Mouse (Mus musculus) hindbrain, embryonic 11.5 days (tissue): ENCODE data around the gene Rap1b. TPM values are rescaled to one million over a fixed set of nuclear protein-coding genes. Genes with fewer than 3 reads are reported as not detected.

ENCODE experiments used
- ATAC-seq: fragments of 200-750 bp; cut with Nextera tagmentation; 2 replicates; pipeline ENCODE4 v1.8.0; 2017; ENCODE audit warnings: mild to moderate bottlenecking, moderate TSS enrichment, moderate library complexity; ENCODE audit not compliant: low FRiP score
- DNase-seq: peaks from one replicate; pipeline ENCODE4 v3.0.0-alpha.2; 2015; ENCODE audit warnings: low spot score
- H3K27ac ChIP-seq: fragments of 300-500 bp; sonication (generic); 2 replicates; pipeline ENCODE4 v1.5.1; 2014; ENCODE audit warnings: mild to moderate bottlenecking, low read depth, low read length
- H3K27me3 ChIP-seq: fragments of 300-500 bp; sonication (generic); 2 replicates; pipeline ENCODE4 v1.6.1; 2014; ENCODE audit warnings: mild to moderate bottlenecking, low read length, moderate library complexity, mixed read lengths; ENCODE audit not compliant: control insufficient read depth, insufficient read depth
- H3K36me3 ChIP-seq: fragments of 300-500 bp; sonication (generic); 2 replicates; pipeline ENCODE4 v1.6.1; 2014; ENCODE audit warnings: mild to moderate bottlenecking, low read length, moderate library complexity, mixed read lengths; ENCODE audit not compliant: control insufficient read depth, insufficient read depth
- H3K4me1 ChIP-seq: fragments of 300-500 bp; sonication (generic); replicated peaks from 2 replicates; pipeline ENCODE4 v1.6.1; 2014; ENCODE audit warnings: low read length, mixed read lengths; ENCODE audit not compliant: control insufficient read depth, insufficient read depth
- H3K4me2 ChIP-seq: fragments of 300-500 bp; sonication (generic); replicated peaks from 2 replicates; pipeline ENCODE4 v1.6.1; 2014; ENCODE audit warnings: mild to moderate bottlenecking, low read depth, low read length
- H3K4me3 ChIP-seq: fragments of 300-500 bp; sonication (generic); 2 replicates; pipeline ENCODE4 v1.5.1; 2014; ENCODE audit warnings: low read depth, low read length
- H3K9ac ChIP-seq: fragments of 300-500 bp; sonication (generic); 2 replicates; pipeline ENCODE4 v1.6.1; 2014; ENCODE audit warnings: low read depth, low read length
- H3K9me3 ChIP-seq: fragments of 300-500 bp; sonication (generic); 2 replicates; pipeline ENCODE4 v1.6.1; 2016; ENCODE audit warnings: low read length; ENCODE audit not compliant: control insufficient read depth
- WGBS: fragments of 180-500 bp; shearing (Covaris S2); extraction: QIAGEN DNeasy Blood & Tissue Kit; methylation state at CpG from one replicate; pipeline ENCODE4 v1.1.7; 2014; 5-methylcytosine and 5-hydroxymethylcytosine counted together
- polyA plus RNA-seq: library from polyadenylated mRNA; unstranded; fragments of >200 nt; fragmentation: Nextera tagmentation; extraction: Ambion mirVana; gene quantifications from 2 replicates; pipeline ENCODE4 v1.2.1, GENCODE M21; 2014

Gene Rap1b
- polyA plus RNA-seq, 1 experiment from 2014 or later = 176 TPM

GRCm38 (mm10) chr10:117883438-117883837, 37.6 kb upstream of the Rap1b start:
- Histone ChIP-seq H3K9ac (no peak overlapping the region), H3K27me3 (no peaks in the 10 kb centered on the region), H3K4me3 (no peak overlapping the region), H3K36me3 (no peaks in the 10 kb centered on the region), H3K27ac (no peak overlapping the region), H3K4me2 (no peak overlapping the region), H3K9me3 (no peaks in the 10 kb centered on the region), H3K4me1 (no peaks in the 10 kb centered on the region)
- DNase-seq (no peak), ATAC-seq (no peak)
- WGBS = 91% methylated on average over 8 of the region's 8 CpGs

DNA sequence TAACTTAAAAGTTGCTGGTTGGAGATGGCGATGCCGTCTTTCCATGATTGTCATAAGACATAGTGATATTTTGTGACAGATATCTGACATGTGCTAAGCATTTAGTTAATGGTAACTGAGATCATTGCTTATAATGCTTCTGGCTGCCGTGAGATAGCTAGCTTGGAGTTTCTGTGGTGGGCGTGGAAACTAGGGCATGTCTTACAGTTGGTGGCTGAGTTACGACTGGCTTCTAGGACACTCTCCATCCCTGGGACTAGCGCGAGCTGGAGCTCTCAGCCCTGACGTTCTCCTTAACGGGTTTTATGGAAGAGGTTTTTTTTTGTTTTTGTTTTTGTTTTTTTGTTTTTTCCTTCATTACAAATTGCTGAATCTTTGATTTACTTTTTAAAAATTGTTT, 32.8 kb upstream of the Rap1b start:
- Histone ChIP-seq H3K4me2 (no peak overlapping the region), H3K9ac (no peak overlapping the region), H3K36me3 (no peaks in the 10 kb centered on the region), H3K27me3 (no peaks in the 10 kb centered on the region), H3K4me1 (no peaks in the 10 kb centered on the region), H3K27ac (no peak overlapping the region), H3K4me3 (no peak overlapping the region), H3K9me3 (no peaks in the 10 kb centered on the region)
- DNase-seq (no peak), ATAC-seq (no peak)
- 91% methylated on average over 9 of the region's 9 CpGs for WGBS

GRCm38 (mm10) chr10:117876801-117877200, 31.0 kb upstream of the Rap1b start:
- no peak for DNase-seq
- Histone ChIP-seq H3K9ac (no peak overlapping the region), H3K4me2 (no peak overlapping the region), H3K36me3 (no peaks in the 10 kb centered on the region), H3K4me3 (no peak overlapping the region), H3K27ac (no peak overlapping the region), H3K4me1 (no peaks in the 10 kb centered on the region), H3K9me3 (no peaks in the 10 kb centered on the region), H3K27me3 (no peaks in the 10 kb centered on the region)
- WGBS = 83% methylated on average over 8 of the region's 8 CpGs
- no peak for ATAC-seq

- no peaks in the 10 kb centered on the region for H3K36me3 ChIP-seq
- H3K9ac ChIP-seq = no peak overlapping the region
- no peaks in the 10 kb centered on the region for H3K27me3 ChIP-seq
- H3K4me1 ChIP-seq = no peaks in the 10 kb centered on the region
- H3K27ac ChIP-seq = no peak overlapping the region
- H3K9me3 ChIP-seq = no peaks in the 10 kb centered on the region
- no peak overlapping the region for H3K4me3 ChIP-seq
- ATAC-seq = no peak
- no peak overlapping the region for H3K4me2 ChIP-seq
- WGBS = 94% methylated on average over 18 of the region's 18 CpGs
- DNase-seq = no peak
Observed at GRCm38 (mm10) chr10:117876400-117876799, 30.6 kb upstream of the Rap1b start.

DNA sequence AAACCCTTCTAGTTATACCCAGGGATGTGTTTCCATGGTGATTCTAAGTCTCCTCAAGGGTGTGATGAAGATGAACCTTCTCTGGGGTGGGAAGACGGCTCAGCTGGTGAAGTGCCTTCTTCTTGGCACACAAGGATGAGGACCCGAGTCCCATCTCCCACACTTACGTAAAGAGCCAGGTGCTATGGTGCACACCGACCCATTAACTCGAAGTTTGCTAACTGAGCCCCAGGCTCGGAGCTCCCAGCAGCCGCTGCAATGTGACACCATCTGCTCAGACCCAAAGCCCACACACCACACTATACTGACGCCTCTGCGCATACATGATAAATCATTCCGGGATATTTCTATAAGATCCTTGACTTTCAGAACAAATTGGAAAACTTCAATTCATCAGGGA, 29.1 kb upstream of the Rap1b start:
- Histone ChIP-seq H3K27ac (no peak overlapping the region), H3K27me3 (no peaks in the 10 kb centered on the region), H3K9ac (no peak overlapping the region), H3K36me3 (no peaks in the 10 kb centered on the region), H3K9me3 (no peaks in the 10 kb centered on the region), H3K4me3 (no peak overlapping the region), H3K4me1 (no peaks in the 10 kb centered on the region), H3K4me2 (no peak overlapping the region)
- ATAC-seq (no peak), DNase-seq (no peak)
- WGBS = 80% methylated on average over 10 of the region's 10 CpGs

DNA sequence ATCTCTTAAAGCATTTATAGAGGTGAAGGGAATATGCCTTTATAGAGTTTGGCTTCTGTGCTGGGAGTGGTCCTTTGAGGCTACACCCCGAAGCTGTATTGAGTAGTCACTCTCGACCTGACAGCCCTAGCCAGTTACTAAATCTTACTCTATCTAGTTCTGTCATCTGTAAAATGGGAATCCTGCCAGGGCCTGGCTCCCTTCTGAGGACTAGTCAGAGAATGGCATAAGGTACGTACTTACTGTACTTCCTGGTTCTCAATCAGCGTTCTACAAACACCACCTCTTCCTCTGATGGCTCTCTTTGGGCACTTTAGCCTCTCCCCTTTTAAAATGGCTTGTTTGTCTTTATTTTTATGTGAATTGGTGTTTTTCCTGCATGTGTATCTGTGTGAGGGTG, 28.1 kb upstream of the Rap1b start:
- Histone ChIP-seq H3K4me1 (no peaks in the 10 kb centered on the region), H3K36me3 (no peaks in the 10 kb centered on the region), H3K4me2 (no peak overlapping the region), H3K27ac (no peak overlapping the region), H3K4me3 (no peak overlapping the region), H3K9ac (no peak overlapping the region), H3K9me3 (no peaks in the 10 kb centered on the region), H3K27me3 (no peaks in the 10 kb centered on the region)
- ATAC-seq = no peak
- 88% methylated on average over 4 of the region's 4 CpGs for WGBS
- DNase-seq = no peak

DNA sequence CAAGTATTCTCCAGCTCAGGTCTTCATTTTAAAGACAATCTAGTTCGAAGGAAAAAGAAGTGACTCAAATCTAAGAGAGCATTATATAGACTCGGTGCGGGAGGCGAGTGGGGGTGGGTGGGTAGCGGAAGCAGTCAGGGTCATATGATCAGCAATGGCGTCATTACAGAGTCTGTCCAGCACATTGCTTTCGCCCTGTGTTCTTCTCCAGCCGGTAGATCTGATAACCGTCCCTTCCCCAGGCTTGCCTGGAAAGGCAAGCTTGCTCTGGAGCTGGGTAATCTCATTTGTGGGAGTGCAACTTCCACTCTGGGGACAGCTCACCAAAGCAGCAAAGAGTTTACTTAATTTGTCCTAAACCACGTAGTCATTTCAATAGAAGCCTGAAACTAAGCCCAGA, 26.6 kb upstream of the Rap1b start:
- H3K9me3 ChIP-seq = no peaks in the 10 kb centered on the region
- DNase-seq (no peak), ATAC-seq (no peak)
- H3K27me3 ChIP-seq = no peaks in the 10 kb centered on the region
- no peak overlapping the region for H3K4me2 ChIP-seq
- 85% methylated on average over 10 of the region's 10 CpGs for WGBS
- H3K4me1 ChIP-seq = no peaks in the 10 kb centered on the region
- no peak overlapping the region for H3K9ac ChIP-seq
- H3K36me3 ChIP-seq = no peaks in the 10 kb centered on the region
- no peak overlapping the region for H3K4me3 ChIP-seq
- H3K27ac ChIP-seq = no peak overlapping the region

- H3K9me3 ChIP-seq = no peaks in the 10 kb centered on the region
Observed at GRCm38 (mm10) chr10:117867301-117867700, 21.5 kb upstream of the Rap1b start.

DNA sequence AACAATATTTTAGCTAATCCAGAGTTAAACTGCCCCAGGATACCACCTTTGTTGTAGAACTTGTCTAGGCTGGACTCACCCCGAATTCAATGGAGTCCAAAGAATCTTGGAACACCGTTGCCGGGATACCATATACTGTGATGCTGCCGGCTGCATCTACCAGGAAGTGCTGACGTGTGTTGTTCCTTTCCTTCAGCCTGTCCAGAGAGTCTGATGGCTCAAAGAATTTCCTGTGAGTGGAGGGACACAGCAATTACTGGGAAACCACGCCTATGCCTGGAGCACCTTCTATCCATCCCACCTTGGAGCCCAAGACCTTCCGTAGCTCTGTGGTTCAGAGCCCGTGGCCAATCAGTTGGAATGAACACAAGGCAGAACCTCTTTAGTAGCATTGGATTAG, 20.8 kb upstream of the Rap1b start:
- 74% methylated on average over 8 of the region's 8 CpGs for WGBS
- Histone ChIP-seq H3K36me3 (no peaks in the 10 kb centered on the region), H3K4me1 (no peaks in the 10 kb centered on the region), H3K9ac (no peak overlapping the region), H3K4me3 (no peak overlapping the region), H3K27ac (no peak overlapping the region), H3K27me3 (no peaks in the 10 kb centered on the region), H3K4me2 (no peak overlapping the region), H3K9me3 (no peaks in the 10 kb centered on the region)
- ATAC-seq = no peak
- DNase-seq = no peak

More at GRCm38 (mm10) chr10:117867301-117867700, 21.5 kb upstream of the Rap1b start:
- Histone ChIP-seq H3K4me1 (no peaks in the 10 kb centered on the region), H3K4me3 (no peak overlapping the region), H3K27me3 (no peaks in the 10 kb centered on the region), H3K27ac (no peak overlapping the region), H3K9ac (no peak overlapping the region), H3K4me2 (no peak overlapping the region), H3K36me3 (no peaks in the 10 kb centered on the region)
- no peak for ATAC-seq
- no peak for DNase-seq
- WGBS = 93% methylated on average over 3 of the region's 3 CpGs
